Mouse (Mus musculus): ENCODE measurements around the gene Ogfrl1.

GRCm38 (mm10) chr1:23335050-23335449 is 62.5 kb downstream of the Ogfrl1 start:
- TF ChIP-seq EP300 (IDR thresholded peaks at IDR 0.05; ENCODE audit: insufficient read depth, low read depth, low read length) (no peak), CTCF (IDR thresholded peaks at IDR 0.05; ENCODE audit: low read depth, low read length) (no peak), POLR2A (IDR thresholded peaks at IDR 0.05; ENCODE audit: insufficient read depth, low read length) (no peak)
